Mouse (Mus musculus): ENCODE data around the gene Rapgef1. TPM values are rescaled to one million over a fixed set of nuclear protein-coding genes. Genes with fewer than 3 reads are reported as not detected.
A peak's percentile ranks its signal among the peaks of the same experiment; 100 is the strongest.

Gene Rapgef1
- total RNA-seq, 4 experiments from 2014 or later = 48.7 to 53.6 (median 52.8) TPM

- DNase-seq = no peak
These were observed 53.4 kb downstream of the Rapgef1 start for GRCm38 (mm10) chr2:29672746-29673536.

- no peak for DNase-seq
These were observed 54.6 kb downstream of the Rapgef1 start for GRCm38 (mm10) chr2:29674087-29674486.

DNA sequence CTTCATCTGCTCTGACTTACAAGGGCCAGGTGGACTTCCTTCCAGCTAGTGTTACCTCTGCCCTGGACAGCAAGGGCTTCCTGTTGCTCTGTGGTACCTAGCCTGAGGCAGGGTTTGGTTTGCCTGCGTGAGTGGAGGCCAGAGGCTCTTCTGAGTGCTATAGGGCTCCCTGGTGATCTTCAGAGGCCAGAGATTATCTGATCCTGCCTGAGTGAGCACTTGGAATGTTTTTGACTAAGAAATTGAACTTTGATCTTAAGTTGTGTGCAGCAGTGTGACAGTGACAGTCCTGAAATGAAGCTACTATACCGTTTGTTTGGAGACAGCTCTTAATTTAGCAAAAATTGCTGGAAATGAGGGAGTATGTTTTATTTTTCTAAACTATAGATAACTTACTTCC lies 55.0 kb downstream of the Rapgef1 start:
- no peak for DNase-seq

GRCm38 (mm10) chr2:29675846-29676245 lies 56.3 kb downstream of the Rapgef1 start:
- DNase-seq = no peak

GRCm38 (mm10) chr2:29676513-29676912 lies 57.0 kb downstream of the Rapgef1 start:
- no peak for DNase-seq

- DNase-seq = no peak
These were observed 58.3 kb downstream of the Rapgef1 start for GRCm38 (mm10) chr2:29677842-29678241.

GRCm38 (mm10) chr2:29678524-29678923 lies 59.0 kb downstream of the Rapgef1 start:
- no peak for DNase-seq

GRCm38 (mm10) chr2:29679710-29680584 lies 60.4 kb downstream of the Rapgef1 start:
- DNase-seq = peak; percentile 51

DNA sequence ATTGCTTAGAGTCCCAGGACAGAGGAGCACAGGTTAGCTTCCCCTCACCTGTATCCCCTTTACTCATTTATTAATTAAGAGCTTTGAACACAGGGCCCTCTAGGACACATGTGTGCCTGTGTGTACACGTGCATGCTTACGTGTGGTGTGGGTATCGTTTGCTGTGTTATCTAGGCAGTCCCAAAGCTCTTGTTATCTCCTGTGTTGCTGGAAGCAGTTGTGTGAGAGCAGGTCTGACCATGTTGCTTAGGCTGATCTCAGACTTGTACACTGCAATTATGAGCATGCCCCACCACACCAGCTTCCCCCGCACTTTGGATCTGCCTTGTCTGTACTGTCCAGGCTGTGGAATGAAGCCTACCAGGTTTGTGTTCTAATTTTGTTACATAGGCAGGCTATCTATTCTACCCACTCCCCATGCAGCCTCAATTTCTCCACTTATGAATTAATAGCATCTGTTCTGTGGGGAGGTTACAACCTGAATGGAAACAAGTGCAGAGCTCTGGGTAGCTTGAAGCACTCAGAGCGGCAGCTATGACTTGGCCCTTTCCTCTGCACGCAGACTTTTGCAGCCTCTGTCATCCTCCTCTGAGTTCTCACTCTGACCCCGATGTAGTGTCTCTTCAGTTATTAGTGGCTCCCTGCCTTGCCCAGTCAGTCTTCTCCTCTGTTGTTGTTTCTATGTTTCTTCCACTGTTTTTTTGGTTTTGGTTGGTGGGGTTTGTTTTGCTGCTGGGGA lies 63.9 kb downstream of the Rapgef1 start:
- no peak for DNase-seq

DNA sequence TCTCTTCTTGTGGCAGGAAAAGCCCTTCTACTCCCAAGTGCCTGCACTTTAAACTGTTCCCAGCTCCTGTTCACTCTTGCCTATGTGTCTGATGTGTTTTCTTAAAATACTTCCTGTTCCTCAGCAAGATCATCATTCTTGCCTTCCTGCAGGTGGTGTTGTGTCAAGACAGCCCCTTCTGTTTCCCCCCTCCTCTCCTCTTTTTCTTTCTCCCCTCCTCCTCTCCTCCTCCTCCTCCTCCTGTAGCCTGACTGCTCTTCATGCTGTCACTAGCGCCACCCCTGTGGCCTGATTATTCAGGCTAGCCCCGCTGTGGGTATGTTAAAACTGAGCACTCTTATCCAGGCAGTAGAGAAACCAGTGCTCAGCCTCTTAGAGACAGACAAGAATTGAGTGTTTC lies 65.0 kb downstream of the Rapgef1 start:
- no peak for DNase-seq

DNA sequence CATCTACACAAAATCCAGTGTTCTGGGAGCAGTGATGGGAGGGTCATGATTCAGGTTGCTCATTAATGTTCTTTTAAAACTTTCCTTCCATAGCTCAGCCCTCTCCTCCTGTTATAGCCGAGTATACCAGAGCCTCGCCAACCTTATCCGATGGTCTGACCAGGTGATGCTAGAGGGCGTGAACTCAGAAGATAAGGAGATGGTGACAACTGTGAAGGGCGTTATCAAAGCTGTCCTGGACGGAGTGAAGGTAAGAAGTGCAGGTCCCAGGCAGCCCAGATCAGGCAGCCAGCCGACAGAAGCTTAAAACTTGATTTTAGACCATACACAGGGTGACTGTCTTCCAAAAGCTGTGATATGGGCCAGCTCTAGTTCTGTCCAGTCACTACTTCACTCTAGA lies 69.5 kb downstream of the Rapgef1 start:
- no peak for DNase-seq

DNA sequence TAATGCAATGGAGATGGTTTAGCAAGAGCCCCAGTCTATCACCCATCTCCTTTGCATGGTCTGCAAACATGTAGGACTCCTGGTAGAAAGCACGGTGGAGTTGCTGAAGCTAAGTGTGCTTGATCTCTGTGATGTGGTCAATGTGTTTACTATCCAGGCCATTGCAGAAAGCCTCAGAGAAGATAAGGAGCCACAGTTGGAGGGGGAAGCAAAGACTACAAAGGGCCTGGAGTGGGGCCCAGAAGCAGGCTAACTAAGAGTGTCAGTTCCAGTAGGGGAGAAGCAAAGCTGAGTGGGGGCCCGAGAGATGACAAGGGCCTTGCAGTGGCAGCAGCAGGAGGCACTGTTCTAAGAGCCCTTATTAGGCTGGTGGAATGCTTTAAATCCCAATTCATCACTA lies 70.0 kb downstream of the Rapgef1 start:
- DNase-seq = no peak

GRCm38 (mm10) chr2:29691068-29691467 lies 71.5 kb downstream of the Rapgef1 start:
- DNase-seq = no peak

DNA sequence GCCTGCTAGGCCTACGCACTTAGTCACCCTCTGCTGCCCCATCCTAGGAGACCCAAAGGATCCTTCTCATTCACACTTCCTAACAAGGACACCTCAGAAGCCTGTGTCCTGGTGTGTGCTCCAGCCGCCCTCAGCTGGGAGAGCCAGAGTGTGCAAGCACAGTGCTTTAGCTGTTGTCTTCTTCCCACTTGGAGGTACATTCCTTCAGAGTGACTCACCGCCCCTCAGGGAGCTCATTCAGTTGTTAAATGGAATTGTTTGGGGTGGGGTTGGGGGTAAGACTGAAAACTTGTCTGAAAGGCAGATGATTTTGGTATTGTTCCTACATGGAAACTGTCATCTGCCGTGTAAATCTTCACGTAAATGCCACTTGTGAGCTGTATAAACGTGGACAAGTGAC lies 72.0 kb downstream of the Rapgef1 start:
- DNase-seq = no peak

GRCm38 (mm10) chr2:29692192-29692591 lies 72.7 kb downstream of the Rapgef1 start:
- DNase-seq = no peak

DNA sequence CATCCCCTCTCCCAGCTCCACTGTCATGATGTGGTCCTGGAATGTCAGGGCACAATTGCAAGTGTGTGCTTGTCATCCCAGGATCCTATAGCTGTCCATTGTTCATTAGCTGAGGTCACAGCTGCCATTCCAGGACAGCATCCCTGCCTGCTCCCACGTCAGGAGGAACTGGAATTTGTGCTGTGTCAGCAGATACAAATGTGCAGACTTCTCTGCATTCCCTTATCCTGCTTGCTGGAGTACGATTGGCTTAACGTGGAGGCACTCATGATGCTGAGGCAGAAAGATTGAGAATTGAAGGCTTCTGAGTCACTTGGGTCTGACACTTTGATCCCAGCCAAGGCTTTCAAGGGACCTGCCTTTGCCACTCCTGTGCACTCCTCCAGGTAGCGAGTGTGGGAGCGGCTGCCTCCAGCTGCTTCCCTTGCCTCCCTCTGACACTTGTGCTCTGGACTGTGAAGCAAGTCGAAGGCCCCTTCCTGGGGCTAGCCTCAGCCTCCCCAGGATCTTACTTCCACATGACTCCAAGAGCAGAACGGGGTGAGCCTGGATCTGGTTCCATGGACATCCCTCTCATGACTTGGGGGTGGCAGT lies 76.8 kb downstream of the Rapgef1 start:
- no peak for DNase-seq

- DNase-seq = no peak
These were observed 79.1 kb downstream of the Rapgef1 start for GRCm38 (mm10) chr2:29698421-29699290.

DNA sequence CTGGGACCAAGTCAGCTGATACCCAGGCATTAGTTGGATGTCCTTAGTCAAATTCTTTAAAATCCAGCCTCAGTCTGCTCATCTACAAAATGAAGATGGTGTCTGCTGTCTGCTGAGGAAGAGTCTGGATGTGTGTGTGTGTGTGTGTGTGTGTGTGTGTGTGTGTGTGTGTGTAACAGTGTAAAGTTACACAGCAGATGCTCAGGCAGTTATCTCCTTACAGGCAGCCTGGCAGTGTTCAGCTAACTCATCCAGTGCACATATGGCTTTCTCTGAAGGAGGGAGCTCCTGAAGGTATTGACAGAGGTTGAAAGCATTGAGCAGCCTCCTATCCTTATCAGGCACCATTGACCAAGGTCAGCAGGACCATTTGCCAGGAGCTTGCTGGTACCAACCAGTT lies 81.4 kb downstream of the Rapgef1 start:
- no peak for DNase-seq

- DNase-seq = no peak
These were observed 81.9 kb downstream of the Rapgef1 start for GRCm38 (mm10) chr2:29701393-29701792.

GRCm38 (mm10) chr2:29702189-29702588 lies 82.7 kb downstream of the Rapgef1 start:
- DNase-seq = no peak
